Mouse (Mus musculus): Measurements from ENCODE around the gene Pofut2. TPM values are rescaled to one million over a fixed set of nuclear protein-coding genes. Genes with fewer than 3 reads are reported as not detected.

The Pofut2 gene
- polyA plus RNA-seq, 2 experiments, result 14.7 to 17.6 TPM

DNA sequence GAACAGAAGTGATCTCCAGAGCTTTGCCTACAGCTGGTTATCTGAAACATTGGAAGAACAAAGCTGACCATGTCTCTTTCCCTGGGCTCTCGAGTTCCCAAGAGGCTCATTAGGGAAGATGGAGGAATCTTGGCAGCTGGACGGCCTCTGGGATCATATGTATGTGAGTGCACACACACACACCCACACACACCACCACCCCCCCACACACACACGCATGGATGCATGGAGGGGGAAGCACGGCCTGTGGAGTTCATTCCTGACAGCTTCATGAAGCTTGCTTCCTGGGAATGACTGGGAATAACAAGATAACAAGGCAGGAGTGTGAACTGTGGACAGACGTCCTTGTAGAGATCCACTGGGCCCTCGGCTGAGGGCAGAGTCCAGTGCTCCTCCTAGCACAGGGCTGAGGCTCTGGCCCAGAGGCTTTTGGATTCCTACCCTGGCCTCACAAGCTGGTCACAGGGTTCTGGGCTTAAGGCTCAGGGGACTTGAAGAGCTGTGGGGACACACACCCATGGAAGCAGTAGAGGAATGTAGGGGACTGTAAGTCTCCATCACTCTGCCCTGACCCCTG is 41.8 kb upstream of the Pofut2 start:
- peak overlapping the region; percentile 3 for H3K27ac ChIP-seq
- no peak overlapping the region for H3K9ac ChIP-seq (replicated peaks)
- no peaks in the 10 kb centered on the region for H3K36me3 ChIP-seq (replicated peaks; ENCODE audit: control insufficient read depth, insufficient read depth, low read depth)
- DNase-seq (ENCODE audit: low read depth in 3 of 3, low spot score in 3 of 3) (no peak), ATAC-seq (ENCODE audit: insufficient read depth) (no peak)
- H3K4me3 ChIP-seq (ENCODE audit: insufficient read depth in 1 of 2, low read depth in 2 of 2, low read length in 2 of 2), result no peak overlapping the region
- TF ChIP-seq EP300 (IDR thresholded peaks at IDR 0.05; ENCODE audit: low read depth) (no peak), CTCF (IDR thresholded peaks at IDR 0.05; ENCODE audit: low read depth) (no peak)
- H3K27me3 ChIP-seq (ENCODE audit: control insufficient read depth, insufficient read depth, low read length), result no peaks in the 10 kb centered on the region
- H3K4me1 ChIP-seq (replicated peaks; ENCODE audit: control insufficient read depth in 2 of 2, insufficient read depth in 2 of 2, low read length in 1 of 2), result peaks cover 47 to 82% of the 10 kb centered on the region in 2 experiments
- H3K9me3 ChIP-seq (ENCODE audit: control insufficient read depth, low read length), result no peaks in the 10 kb centered on the region
- no peak overlapping the region for H3K4me2 ChIP-seq (ENCODE audit: low read depth)
- 64% methylated on average over 6 of the region's 6 CpGs for WGBS (ENCODE audit: insufficient replicate concordance)

DNA sequence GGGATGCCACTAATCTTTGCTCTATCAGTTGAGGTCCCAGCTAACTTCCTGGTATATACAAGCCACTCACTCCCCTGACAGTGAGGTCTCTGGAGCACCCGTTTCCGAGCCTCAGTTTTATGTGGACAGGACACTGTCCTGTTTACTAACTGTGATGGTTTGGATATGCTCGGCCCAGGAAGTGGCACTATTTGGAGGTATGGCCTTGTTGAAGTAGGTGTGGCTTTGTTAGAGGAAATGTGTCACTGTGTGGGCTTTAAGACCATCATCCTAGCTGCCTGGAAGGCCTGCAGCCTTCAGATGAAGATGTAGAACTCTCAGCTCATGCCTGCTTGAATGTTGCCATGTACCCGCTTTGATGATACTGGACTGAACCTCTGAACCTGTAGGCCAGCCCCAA is 41.0 kb upstream of the Pofut2 start:
- Histone ChIP-seq H3K27me3 (ENCODE audit: control insufficient read depth, insufficient read depth, low read length) (no peaks in the 10 kb centered on the region), H3K9me3 (ENCODE audit: control insufficient read depth, low read length) (no peaks in the 10 kb centered on the region), H3K27ac (no peak overlapping the region; the same call in 1 of the 2 replicates), H3K36me3 (replicated peaks; ENCODE audit: control insufficient read depth, insufficient read depth, low read depth) (no peaks in the 10 kb centered on the region), H3K4me2 (ENCODE audit: low read depth) (no peak overlapping the region), H3K4me1 (replicated peaks; ENCODE audit: control insufficient read depth in 2 of 2, insufficient read depth in 2 of 2, low read length in 1 of 2) (peaks cover 51 to 81% of the 10 kb centered on the region in 2 experiments), H3K9ac (replicated peaks) (no peak overlapping the region), H3K4me3 (ENCODE audit: insufficient read depth in 1 of 2, low read depth in 2 of 2, low read length in 2 of 2) (no peak overlapping the region)
- ATAC-seq (ENCODE audit: insufficient read depth), result no peak
- WGBS (ENCODE audit: insufficient replicate concordance), result 59% methylated on average over 4 of the region's 4 CpGs
- DNase-seq (ENCODE audit: low read depth in 3 of 3, low spot score in 3 of 3), result no peak
- no peak for TF ChIP-seq EP300 (IDR thresholded peaks at IDR 0.05; ENCODE audit: low read depth)
- no peak for TF ChIP-seq CTCF (IDR thresholded peaks at IDR 0.05; ENCODE audit: low read depth)

GRCm38 (mm10) chr10:77219411-77220025 is 39.5 kb upstream of the Pofut2 start:
- no peaks in the 10 kb centered on the region for H3K36me3 ChIP-seq (replicated peaks; ENCODE audit: control insufficient read depth, insufficient read depth, low read depth)
- WGBS (ENCODE audit: insufficient replicate concordance), result 80% methylated on average over 12 of the region's 12 CpGs
- peak overlapping the region; percentile 64 for H3K4me2 ChIP-seq (ENCODE audit: low read depth)
- DNase-seq (ENCODE audit: low read depth in 3 of 3, low spot score in 3 of 3) (no peak), ATAC-seq (ENCODE audit: insufficient read depth) (no peak)
- H3K4me3 ChIP-seq (ENCODE audit: insufficient read depth in 1 of 2, low read depth in 2 of 2, low read length in 2 of 2), result no peak overlapping the region
- H3K9me3 ChIP-seq (ENCODE audit: control insufficient read depth, low read length), result no peaks in the 10 kb centered on the region
- H3K9ac ChIP-seq (replicated peaks), result no peak overlapping the region; the same call in 1 of the 2 replicates
- TF ChIP-seq EP300 (IDR thresholded peaks at IDR 0.05; ENCODE audit: low read depth) (no peak), CTCF (IDR thresholded peaks at IDR 0.05; ENCODE audit: low read depth) (no peak)
- no peak overlapping the region; the same call in 1 of the 2 replicates for H3K27ac ChIP-seq
- no peaks in the 10 kb centered on the region for H3K27me3 ChIP-seq (ENCODE audit: control insufficient read depth, insufficient read depth, low read length)
- peaks cover 54 to 84% of the 10 kb centered on the region in 2 experiments for H3K4me1 ChIP-seq (replicated peaks; ENCODE audit: control insufficient read depth in 2 of 2, insufficient read depth in 2 of 2, low read length in 1 of 2)

GRCm38 (mm10) chr10:77221108-77221507 is 37.9 kb upstream of the Pofut2 start:
- H3K36me3 ChIP-seq (replicated peaks; ENCODE audit: control insufficient read depth, insufficient read depth, low read depth), result no peaks in the 10 kb centered on the region
- 3% methylated on average over 11 of the region's 11 CpGs for WGBS (ENCODE audit: insufficient replicate concordance)
- peak; percentile 85 for ATAC-seq (ENCODE audit: insufficient read depth)
- peaks cover 63 to 86% of the 10 kb centered on the region in 2 experiments for H3K4me1 ChIP-seq (replicated peaks; ENCODE audit: control insufficient read depth in 2 of 2, insufficient read depth in 2 of 2, low read length in 1 of 2)
- peak; percentile 76 to 82 (median 82) for DNase-seq (ENCODE audit: low read depth in 3 of 3, low spot score in 3 of 3)
- no peaks in the 10 kb centered on the region for H3K9me3 ChIP-seq (ENCODE audit: control insufficient read depth, low read length)
- H3K9ac ChIP-seq (replicated peaks), result peak overlapping the region; percentile 71
- H3K27ac ChIP-seq, result peak overlapping the region; percentile 86
- H3K4me3 ChIP-seq (ENCODE audit: insufficient read depth in 1 of 2, low read depth in 2 of 2, low read length in 2 of 2), result peak overlapping the region; percentile 42 to 64
- H3K4me2 ChIP-seq (ENCODE audit: low read depth), result peak overlapping the region; percentile 64
- TF ChIP-seq EP300 (IDR thresholded peaks at IDR 0.05; ENCODE audit: low read depth), result peak; percentile 85
- TF ChIP-seq CTCF (IDR thresholded peaks at IDR 0.05; ENCODE audit: low read depth), result no peak; the same call in 1 of the 2 replicates
- H3K27me3 ChIP-seq (ENCODE audit: control insufficient read depth, insufficient read depth, low read length), result no peaks in the 10 kb centered on the region

DNA sequence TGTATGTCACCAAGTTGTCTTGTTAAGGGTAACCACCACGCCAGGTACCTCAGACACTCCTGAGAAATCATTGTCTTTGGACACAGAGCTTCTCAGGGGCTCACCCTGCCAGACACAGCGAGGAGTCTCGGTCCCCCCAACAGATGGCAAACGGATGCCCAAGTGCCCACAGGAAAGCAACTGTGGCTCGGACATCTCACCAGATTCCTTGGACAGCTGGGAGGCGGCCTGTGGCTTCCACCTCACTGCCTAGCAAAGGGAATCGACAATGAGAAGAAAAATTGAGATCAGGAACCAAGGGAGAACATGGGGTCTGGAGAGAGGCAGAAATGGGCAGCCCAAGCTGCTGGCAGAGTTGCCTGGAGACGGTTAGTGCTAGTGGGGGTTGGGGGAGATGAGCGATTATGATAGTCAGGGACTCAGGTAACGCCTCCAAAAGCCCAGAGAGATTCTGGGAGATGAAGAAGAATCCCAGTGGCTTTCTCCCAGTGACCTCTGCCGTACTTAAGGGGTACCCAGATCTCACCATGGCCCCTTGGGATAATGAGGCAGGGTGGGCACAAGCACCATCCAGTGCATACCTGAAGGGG is 36.0 kb upstream of the Pofut2 start:
- H3K27me3 ChIP-seq (ENCODE audit: control insufficient read depth, insufficient read depth, low read length), result no peaks in the 10 kb centered on the region
- peak overlapping the region; percentile 86 for H3K27ac ChIP-seq
- no peak for DNase-seq (ENCODE audit: low read depth in 3 of 3, low spot score in 3 of 3)
- H3K9ac ChIP-seq (replicated peaks), result no peak overlapping the region
- H3K4me3 ChIP-seq (ENCODE audit: insufficient read depth in 1 of 2, low read depth in 2 of 2, low read length in 2 of 2), result no peak overlapping the region
- peaks cover 69 to 75% of the 10 kb centered on the region in 2 experiments for H3K4me1 ChIP-seq (replicated peaks; ENCODE audit: control insufficient read depth in 2 of 2, insufficient read depth in 2 of 2, low read length in 1 of 2)
- ATAC-seq (ENCODE audit: insufficient read depth), result no peak
- 64% methylated on average over 11 of the region's 11 CpGs for WGBS (ENCODE audit: insufficient replicate concordance)
- H3K9me3 ChIP-seq (ENCODE audit: control insufficient read depth, low read length), result no peaks in the 10 kb centered on the region
- no peaks in the 10 kb centered on the region for H3K36me3 ChIP-seq (replicated peaks; ENCODE audit: control insufficient read depth, insufficient read depth, low read depth)
- no peak overlapping the region for H3K4me2 ChIP-seq (ENCODE audit: low read depth)
- TF ChIP-seq EP300 (IDR thresholded peaks at IDR 0.05; ENCODE audit: low read depth) (no peak), CTCF (IDR thresholded peaks at IDR 0.05; ENCODE audit: low read depth) (no peak)

All from liver, embryonic 14.5 days (tissue).